Comparison of ENCODE assay signal across 8 mouse cellular contexts in the genomic region with DNA sequence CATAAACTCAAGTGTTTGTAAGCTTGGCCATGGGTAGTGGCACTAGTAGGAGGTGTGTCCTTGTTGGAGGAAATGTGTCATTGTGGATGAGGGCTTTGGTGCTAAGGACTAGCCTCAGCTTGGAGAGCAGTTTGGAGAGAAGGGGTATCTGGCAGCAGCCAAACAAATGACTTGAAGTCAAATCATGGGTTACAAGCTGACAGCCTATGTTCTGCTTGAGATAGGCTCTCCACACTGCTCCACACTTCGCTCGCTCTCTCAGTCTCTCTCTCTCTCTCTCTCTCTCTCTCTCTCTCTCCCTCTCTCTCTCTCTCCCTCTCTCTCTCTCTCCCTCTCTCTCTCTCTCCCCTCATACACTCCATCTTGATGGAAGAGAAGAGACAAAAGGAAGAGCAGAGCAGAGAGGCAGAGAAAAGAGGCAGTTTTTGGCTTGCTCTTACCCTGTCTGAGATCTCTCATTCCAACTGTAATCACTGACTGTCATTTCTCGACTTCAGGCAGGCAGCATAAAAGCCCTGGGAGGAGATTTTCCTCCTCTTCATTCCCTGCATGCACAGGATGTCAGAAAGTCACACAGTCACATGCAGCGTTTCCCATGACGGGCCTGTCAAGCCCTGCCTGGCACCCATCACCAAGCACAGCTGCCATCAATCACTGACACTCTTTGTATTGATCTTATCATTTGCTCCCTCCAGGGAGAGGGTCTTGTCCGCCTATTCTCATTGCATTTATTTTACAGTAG.
DNase-seq lines count a peak whose midpoint lies in the region; ATAC-seq lines count a peak whose summit lies in the region.

No protein-coding gene starts in this region.

- DNase-seq in forebrain, embryonic 11.5 days (ENCODE audit: low spot score), result no peak
- no peak for DNase-seq in forebrain, embryonic 10.5 days (ENCODE audit: extremely low spot score, low spot score)
- peak; percentile 15 for DNase-seq in right cerebral cortex, adult 18-20 months
- no peak for DNase-seq in right cerebral cortex, postnatal 25 days
- DNase-seq in retina, postnatal 1 day, result peak; percentile 32
- no peak for DNase-seq in cerebellum, postnatal 25 days

- H3K4me1 ChIP-seq in forebrain, embryonic 11.5 days (replicated peaks; ENCODE audit: control insufficient read depth, insufficient read depth, low read length), result no peaks in the 10 kb centered on the region
- H3K4me1 ChIP-seq in forebrain, embryonic 10.5 days, result no peaks in the 10 kb centered on the region
- H3K4me1 ChIP-seq in hindbrain, embryonic 15.5 days (replicated peaks), result peaks cover 19% of the 10 kb centered on the region

- ATAC-seq in forebrain, embryonic 11.5 days (replicated peaks; ENCODE audit: low FRiP score), result 0 out of 2 replicates have a peak, but pooled peaks have one; percentile 18
- peak; percentile 80 for ATAC-seq in hindbrain, embryonic 15.5 days (ENCODE audit: low FRiP score, low read depth)
- no peak for ATAC-seq in inflammation-experienced regulatory T-cells, adult 6 months

- 66% methylated on average over 6 of the region's 6 CpGs for whole genome bisulfite sequencing in forebrain, embryonic 11.5 days
- 77% methylated on average over 6 of the region's 6 CpGs for WGBS in forebrain, embryonic 10.5 days
- WGBS in hindbrain, embryonic 15.5 days, result 30% methylated on average over 6 of the region's 6 CpGs

- H3K4me2 ChIP-seq in forebrain, embryonic 11.5 days (ENCODE audit: low read depth, low read length, severe bottlenecking), result no peak overlapping the region
- 0 out of 2 replicates have a peak overlapping the region, but pooled peaks have one; percentile 11 for H3K4me2 ChIP-seq in hindbrain, embryonic 15.5 days

- no peak overlapping the region for H3K4me3 ChIP-seq in forebrain, embryonic 11.5 days (ENCODE audit: low read depth, low read length)
- H3K4me3 ChIP-seq in forebrain, embryonic 10.5 days, result no peak overlapping the region
- H3K4me3 ChIP-seq in hindbrain, embryonic 15.5 days, result no peak overlapping the region

- H3K9ac ChIP-seq in forebrain, embryonic 11.5 days (ENCODE audit: low read length), result no peak overlapping the region
- H3K9ac ChIP-seq in hindbrain, embryonic 15.5 days, result no peak overlapping the region

- H3K9me3 ChIP-seq in forebrain, embryonic 11.5 days (ENCODE audit: control insufficient read depth, low read length), result no peaks in the 10 kb centered on the region
- no peaks in the 10 kb centered on the region for H3K9me3 ChIP-seq in forebrain, embryonic 10.5 days
- H3K9me3 ChIP-seq in hindbrain, embryonic 15.5 days, result no peaks in the 10 kb centered on the region

- no peaks in the 10 kb centered on the region for H3K36me3 ChIP-seq in forebrain, embryonic 11.5 days (ENCODE audit: control insufficient read depth, insufficient read depth, low read length)
- H3K36me3 ChIP-seq in forebrain, embryonic 10.5 days (replicated peaks), result no peaks in the 10 kb centered on the region
- H3K36me3 ChIP-seq in hindbrain, embryonic 15.5 days, result no peaks in the 10 kb centered on the region

- no peaks in the 10 kb centered on the region for H3K27me3 ChIP-seq in forebrain, embryonic 11.5 days (ENCODE audit: control insufficient read depth, insufficient read depth, low read length)
- H3K27me3 ChIP-seq in forebrain, embryonic 10.5 days (ENCODE audit: poor library complexity, severe bottlenecking), result no peaks in the 10 kb centered on the region
- no peaks in the 10 kb centered on the region for H3K27me3 ChIP-seq in hindbrain, embryonic 15.5 days

- H3K27ac ChIP-seq in forebrain, embryonic 11.5 days (ENCODE audit: low read depth, low read length), result no peak overlapping the region
- H3K27ac ChIP-seq in forebrain, embryonic 10.5 days, result no peak overlapping the region
- peak overlapping the region; percentile 75 for H3K27ac ChIP-seq in hindbrain, embryonic 15.5 days (replicated peaks)

Comparison
In these comparisons a context has a peak if more than half of its experiments do, and no peak if none do; other contexts are left out.
1. DNase-seq: peak in right cerebral cortex, adult 18-20 months (single experiment) and retina, postnatal 1 day (single experiment); none in forebrain, embryonic 11.5 days (single experiment), forebrain, embryonic 10.5 days (single experiment), right cerebral cortex, postnatal 25 days (single experiment) and cerebellum, postnatal 25 days (0 of 2).